Mouse (Mus musculus) embryonic facial prominence, embryonic 12.5 days (tissue): ENCODE data around the gene Catip. TPM values are rescaled to one million over a fixed set of nuclear protein-coding genes. Genes with fewer than 3 reads are reported as not detected.
"Not testable (repeated sequence)": the region's sequence is repeated elsewhere in the genome, so short reads cannot be mapped to it uniquely, and the experiment has no call there.

Experiments
- ATAC-seq: fragments of 200-750 bp; cut with Nextera tagmentation; 2 replicates; pipeline ENCODE4 v1.8.0; 2017; ENCODE audit not compliant: insufficient number of reproducible peaks, insufficient read depth, low FRiP score, low TSS enrichment
- H3K27ac ChIP-seq: fragments of 300-500 bp; sonication (generic); 2 replicates; pipeline ENCODE4 v1.5.1; 2016; ENCODE audit warnings: mild to moderate bottlenecking
- H3K27me3 ChIP-seq: fragments of 300-500 bp; sonication (generic); 2 replicates; pipeline ENCODE4 v1.6.1; 2016; ENCODE audit warnings: mild to moderate bottlenecking, moderate library complexity
- H3K36me3 ChIP-seq: fragments of 300-500 bp; sonication (generic); 2 replicates; pipeline ENCODE4 v1.6.1; 2016; ENCODE audit warnings: mild to moderate bottlenecking
- H3K4me1 ChIP-seq: fragments of 300-500 bp; sonication (generic); 2 replicates; pipeline ENCODE4 v1.6.1; 2016
- H3K4me2 ChIP-seq: fragments of 300-500 bp; sonication (generic); replicated peaks from 2 replicates; pipeline ENCODE4 v1.6.1; 2016; ENCODE audit warnings: mild to moderate bottlenecking, moderate library complexity
- H3K4me3 ChIP-seq: fragments of 300-500 bp; sonication (generic); 2 replicates; pipeline ENCODE4 v1.5.1; 2016; ENCODE audit warnings: mild to moderate bottlenecking
- H3K9ac ChIP-seq: fragments of 300-500 bp; sonication (generic); 2 replicates; pipeline ENCODE4 v1.6.1; 2016; ENCODE audit warnings: mild to moderate bottlenecking, moderate library complexity
- H3K9me3 ChIP-seq: fragments of 300-500 bp; sonication (generic); 2 replicates; pipeline ENCODE4 v1.6.1; 2016; ENCODE audit warnings: mild to moderate bottlenecking, moderate library complexity
- WGBS: fragments of 180-500 bp; shearing (Covaris S2); methylation state at CpG from one replicate; pipeline ENCODE4 v1.1.7; 2016; 5-methylcytosine and 5-hydroxymethylcytosine counted together
- polyA plus RNA-seq: library from polyadenylated mRNA; unstranded; fragments of >200 nt; fragmentation: Nextera tagmentation; extraction: Ambion mirVana; gene quantifications from 2 replicates; pipeline ENCODE4 v1.2.1, GENCODE M21; 2016

Gene Catip
- polyA plus RNA-seq, 1 experiment from 2014 or later: 0.93 TPM

DNA sequence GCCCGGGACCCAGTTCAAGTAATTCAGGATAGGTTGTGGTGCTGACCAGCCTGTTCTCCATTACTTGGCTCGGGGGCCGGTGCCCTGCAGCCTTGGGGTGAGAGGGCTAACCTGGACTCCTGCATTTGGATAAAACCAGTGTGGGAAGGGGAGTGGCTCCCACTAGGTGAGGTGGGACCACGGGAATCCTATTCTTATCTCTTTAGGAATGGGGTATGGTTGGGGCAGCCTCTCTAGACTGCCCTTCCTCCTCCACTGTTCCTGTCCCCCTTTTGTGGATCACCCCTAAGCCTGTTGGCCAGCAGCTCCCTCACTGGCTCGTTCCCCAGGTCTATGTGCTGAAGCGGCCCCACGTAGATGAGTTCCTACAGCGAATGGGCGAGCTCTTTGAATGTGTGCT, 32.4 kb downstream of the Catip start:
- 88% methylated on average over 9 of the region's 9 CpGs for WGBS
- Histone ChIP-seq H3K4me3 (no peak overlapping the region), H3K4me1 (peaks cover 32% of the 10 kb centered on the region), H3K9me3 (no peaks in the 10 kb centered on the region), H3K27ac (no peak overlapping the region), H3K27me3 (no peaks in the 10 kb centered on the region), H3K4me2 (no peak overlapping the region), H3K9ac (no peak overlapping the region), H3K36me3 (peaks cover 22% of the 10 kb centered on the region)
- ATAC-seq: no peak

- H3K36me3 ChIP-seq: peaks cover 22% of the 10 kb centered on the region
- no peak overlapping the region for H3K4me2 ChIP-seq
- no peak overlapping the region for H3K9ac ChIP-seq
- H3K27ac ChIP-seq: no peak overlapping the region
- ATAC-seq: no peak
- no peaks in the 10 kb centered on the region for H3K27me3 ChIP-seq
- H3K9me3 ChIP-seq: no peaks in the 10 kb centered on the region
- H3K4me3 ChIP-seq: no peak overlapping the region
- 91% methylated on average over 15 of the region's 15 CpGs for WGBS
- peaks cover 26% of the 10 kb centered on the region for H3K4me1 ChIP-seq
Measured at GRCm38 (mm10) chr1:74394858-74395257, 33.0 kb downstream of the Catip start.

GRCm38 (mm10) chr1:74395290-74395689, 33.4 kb downstream of the Catip start:
- no peak for ATAC-seq

GRCm38 (mm10) chr1:74396456-74397222, 34.7 kb downstream of the Catip start:
- peaks cover 15% of the 10 kb centered on the region for H3K4me1 ChIP-seq
- peaks cover 22% of the 10 kb centered on the region for H3K36me3 ChIP-seq
- not testable (repeated sequence) for H3K9ac ChIP-seq, H3K9me3 ChIP-seq, H3K27me3 ChIP-seq
- H3K4me3 ChIP-seq: peak overlapping the region; percentile 38
- WGBS: 7% methylated on average over 11 of the region's 12 CpGs
- H3K27ac ChIP-seq: peak overlapping the region; percentile 78
- peak overlapping the region; percentile 78 for H3K4me2 ChIP-seq
- ATAC-seq: peak; percentile 0; the same call in 1 of the 2 replicates

More at GRCm38 (mm10) chr1:74395290-74395689, 33.4 kb downstream of the Catip start:
- Histone ChIP-seq H3K4me2 (no peak overlapping the region), H3K9me3 (no peaks in the 10 kb centered on the region), H3K27ac (no peak overlapping the region), H3K36me3 (peaks cover 22% of the 10 kb centered on the region), H3K4me3 (no peak overlapping the region), H3K4me1 (peaks cover 22% of the 10 kb centered on the region), H3K27me3 (no peaks in the 10 kb centered on the region), H3K9ac (no peak overlapping the region)
- WGBS: 85% methylated on average over 13 of the region's 13 CpGs

DNA sequence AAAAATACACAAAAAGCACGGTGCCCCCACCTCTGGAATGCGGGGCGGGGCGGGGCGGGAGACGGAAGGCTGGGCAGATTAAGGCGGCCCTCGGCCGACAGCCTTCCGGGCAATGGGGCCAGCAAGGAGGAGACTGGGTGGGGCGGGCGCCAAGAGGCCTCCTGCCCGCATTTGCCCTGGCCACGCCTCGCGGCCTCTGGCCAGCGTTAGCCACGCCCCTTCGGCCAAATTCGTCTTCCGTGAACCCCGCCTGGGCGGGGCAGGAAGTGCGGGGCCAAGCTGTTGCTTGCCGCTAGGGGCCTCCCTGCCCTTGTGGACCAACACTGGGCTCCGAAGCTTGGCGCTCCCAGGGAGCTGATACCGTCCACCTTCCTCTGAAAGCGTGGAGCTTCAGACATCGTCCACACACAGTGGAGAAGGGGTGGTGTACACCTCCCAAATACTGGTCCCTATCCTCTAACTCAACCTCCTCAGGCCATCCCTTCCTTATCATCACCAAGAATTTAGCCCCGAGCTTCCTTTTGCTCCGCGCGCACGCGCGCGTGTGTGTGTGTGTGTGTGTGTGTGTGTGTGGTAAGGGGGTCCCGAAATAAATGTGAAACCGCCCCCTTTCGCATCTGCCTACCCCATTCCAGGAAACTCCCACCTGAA, 35.5 kb downstream of the Catip start:
- Histone ChIP-seq H3K4me3 (peak overlapping the region; percentile 38), H3K9ac (peak overlapping the region; percentile 42), H3K27me3 (no peaks in the 10 kb centered on the region), H3K4me2 (peak overlapping the region; percentile 78), H3K27ac (peak overlapping the region; percentile 78), H3K36me3 (peaks cover 22% of the 10 kb centered on the region), H3K4me1 (peaks cover 15% of the 10 kb centered on the region), H3K9me3 (no peaks in the 10 kb centered on the region)
- ATAC-seq: peak; percentile 83
- WGBS: under 1% methylated on average over 41 of the region's 41 CpGs

GRCm38 (mm10) chr1:74397919-74398451, 36.1 kb downstream of the Catip start:
- Histone ChIP-seq H3K4me2 (peak overlapping the region; percentile 78), H3K9me3 (no peaks in the 10 kb centered on the region), H3K27me3 (no peaks in the 10 kb centered on the region), H3K9ac (peak overlapping the region; percentile 42), H3K27ac (peak overlapping the region; percentile 78), H3K36me3 (peaks cover 22% of the 10 kb centered on the region), H3K4me1 (peaks cover 10% of the 10 kb centered on the region), H3K4me3 (peak overlapping the region; percentile 38)
- WGBS: 4% methylated on average over 11 of the region's 11 CpGs
- ATAC-seq: peak; percentile 35

DNA sequence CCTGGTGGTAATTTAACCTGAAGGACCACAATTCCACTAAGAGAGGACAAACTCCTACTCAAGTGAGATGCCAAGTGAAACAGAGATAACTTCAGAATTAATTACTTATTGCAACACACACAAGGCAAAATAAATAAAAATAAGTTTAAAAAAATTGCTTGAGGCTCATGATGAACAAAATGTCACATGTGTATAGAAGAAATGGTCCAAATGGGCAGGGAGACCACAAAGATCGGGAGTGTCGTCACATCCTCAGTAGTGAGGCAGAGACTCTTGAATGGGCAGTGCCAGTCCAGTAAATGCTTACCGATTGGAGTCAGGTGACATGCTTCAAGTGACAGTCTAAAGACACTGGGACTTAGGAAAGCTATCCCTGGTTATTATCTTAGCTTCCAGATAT, 38.6 kb downstream of the Catip start:
- Histone ChIP-seq H3K4me1 (no peaks in the 10 kb centered on the region), H3K4me3 (no peak overlapping the region), H3K27ac (no peak overlapping the region), H3K4me2 (no peak overlapping the region), H3K27me3 (no peaks in the 10 kb centered on the region), H3K9ac (no peak overlapping the region), H3K9me3 (no peaks in the 10 kb centered on the region), H3K36me3 (no peaks in the 10 kb centered on the region)
- 77% methylated on average over 3 of the region's 3 CpGs for WGBS
- no peak for ATAC-seq

- Histone ChIP-seq H3K27ac (no peak overlapping the region), H3K9ac (no peak overlapping the region), H3K4me3 (no peak overlapping the region), H3K4me1 (no peaks in the 10 kb centered on the region), H3K9me3 (no peaks in the 10 kb centered on the region), H3K36me3 (no peaks in the 10 kb centered on the region), H3K27me3 (no peaks in the 10 kb centered on the region), H3K4me2 (no peak overlapping the region)
- no peak for ATAC-seq
- WGBS: 54% methylated on average over 16 of the region's 16 CpGs
Measured at GRCm38 (mm10) chr1:74401015-74401702, 39.3 kb downstream of the Catip start.

DNA sequence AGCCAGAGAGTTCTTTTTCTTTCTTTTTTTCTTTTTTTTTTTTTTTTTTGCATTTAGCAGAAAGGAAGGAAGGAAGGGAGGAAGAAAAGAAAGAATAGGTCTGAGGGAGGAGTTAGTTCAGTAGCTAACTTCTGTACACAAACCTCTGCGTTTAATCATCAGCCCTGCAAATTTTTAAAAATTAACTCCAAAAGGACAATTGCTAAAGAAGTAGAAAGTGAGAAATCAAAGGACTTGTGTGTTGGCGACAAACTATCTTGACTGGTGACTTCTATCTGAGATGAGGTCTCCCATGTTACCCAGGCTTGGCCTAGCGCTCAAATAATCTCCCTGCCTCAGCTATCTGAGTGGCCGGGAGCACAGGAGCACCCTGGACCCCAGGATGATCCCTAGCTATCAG, 42.3 kb downstream of the Catip start:
- H3K4me3 ChIP-seq: no peak overlapping the region
- 90% methylated on average over 4 of the region's 4 CpGs for WGBS
- no peaks in the 10 kb centered on the region for H3K4me1 ChIP-seq
- H3K4me2 ChIP-seq: no peak overlapping the region
- H3K27ac ChIP-seq: no peak overlapping the region
- H3K27me3 ChIP-seq: no peaks in the 10 kb centered on the region
- no peak overlapping the region for H3K9ac ChIP-seq
- H3K9me3 ChIP-seq: no peaks in the 10 kb centered on the region
- H3K36me3 ChIP-seq: no peaks in the 10 kb centered on the region
- no peak for ATAC-seq

GRCm38 (mm10) chr1:74408589-74409504, 46.9 kb downstream of the Catip start, which contains the start of gene Vil1:
Gene Vil1 (plus strand): TSS chr1:74409376.
- no peak within 1 kb of the TSS for H3K4me3 ChIP-seq
- WGBS: 55% methylated on average over 15 of the region's 15 CpGs
- H3K9ac ChIP-seq: no peak within 1 kb of the TSS
- H3K9me3 ChIP-seq: no peaks in the 10 kb centered on the region
- H3K36me3 ChIP-seq: no peaks in the 10 kb centered on the region
- H3K27ac ChIP-seq: no peak within 1 kb of the TSS
- no peak for ATAC-seq
- H3K27me3 ChIP-seq: no peaks in the 10 kb centered on the region
- no peak within 1 kb of the TSS for H3K4me2 ChIP-seq
- no peaks in the 10 kb centered on the region for H3K4me1 ChIP-seq
